Comparison of ENCODE assay signal across 8 mouse cellular contexts in genomic region chr2:84826488-84827282, GRCm38 (mm10). TPM values are rescaled to one million over a fixed set of nuclear protein-coding genes. Genes with fewer than 3 reads are reported as not detected.
DNase-seq lines count a peak whose midpoint lies in the region; ATAC-seq and TF ChIP-seq lines count a peak whose summit lies in the region.

Timm10 (plus strand) TSS chr2:84826997.

- no peak for TF ChIP-seq CTCF in CH12.LX (conservative IDR thresholded peaks at IDR 0.05 in 1 of 2, IDR thresholded peaks at IDR 0.05 in 1 of 2; ENCODE audit: low read depth in 2 of 2, low read length in 2 of 2)
- TF ChIP-seq CTCF in heart, postnatal 0 days (IDR thresholded peaks at IDR 0.05; ENCODE audit: low read depth), result no peak
- TF ChIP-seq CTCF in testis, adult 2 months (IDR thresholded peaks at IDR 0.05; ENCODE audit: control insufficient read depth, insufficient read depth, insufficient replicate concordance, low read depth, low read length), result no peak

- in situ Hi-C loops in CH12.LX (cut with MboI; ENCODE audit: low pct_ligation_motif_present, low pct_unique_long_range_greater_than_20kb, low sequenced_read_pairs), result loop anchor here (5.0 to 10.0 kb wide), 2 partner anchors 36 to 198 kb away; no protein-coding TSS in a partner anchor

- TF ChIP-seq POLR2A in CH12.LX (IDR thresholded peaks at IDR 0.05; ENCODE audit: low read depth, low read length), result peak; percentile 78
- peak; percentile 72; the same call in 1 of the 2 replicates for TF ChIP-seq POLR2A in testis, adult 2 months (IDR thresholded peaks at IDR 0.05; ENCODE audit: control insufficient read depth, low read depth, low read length)

- peak; percentile 95 for DNase-seq in CH12.LX (ENCODE audit: extremely low read depth)
- DNase-seq in c-Kit-positive CD71-positive TER-119-positive erythroid progenitor cells, embryonic 14.5 days (ENCODE audit: low spot score), result peak; percentile 90
- DNase-seq in heart, postnatal 0 days (ENCODE audit: low spot score), result peak; percentile 97
- DNase-seq in kidney, postnatal 4 days, result peak; percentile 82 to 91

- H3K9ac ChIP-seq in CH12.LX (ENCODE audit: insufficient read depth, low read depth), result peak within 1 kb of the TSS; percentile 76
- peak within 1 kb of the TSS; percentile 61 for H3K9ac ChIP-seq in forebrain, embryonic 12.5 days
- peak within 1 kb of the TSS; percentile 69 for H3K9ac ChIP-seq in heart, postnatal 0 days (replicated peaks; ENCODE audit: low read depth, low read length)
- H3K9ac ChIP-seq in liver, embryonic 16.5 days (ENCODE audit: low read depth, low read length), result peak within 1 kb of the TSS; percentile 79
- peak within 1 kb of the TSS; percentile 80 for H3K9ac ChIP-seq in neural tube, embryonic 13.5 days

- peaks cover 7 to 19% of the 10 kb centered on the region in 2 experiments for H3K4me1 ChIP-seq in CH12.LX (ENCODE audit: control insufficient read depth in 1 of 2, insufficient read depth in 2 of 2)
- peaks cover 16% of the 10 kb centered on the region for H3K4me1 ChIP-seq in forebrain, embryonic 12.5 days
- H3K4me1 ChIP-seq in heart, postnatal 0 days (ENCODE audit: control insufficient read depth, insufficient read depth), result peaks cover 11% of the 10 kb centered on the region
- peaks cover 18% of the 10 kb centered on the region for H3K4me1 ChIP-seq in liver, embryonic 16.5 days (ENCODE audit: control insufficient read depth, low read depth, low read length)
- H3K4me1 ChIP-seq in neural tube, embryonic 13.5 days (replicated peaks), result peaks cover 17% of the 10 kb centered on the region
- peaks cover 12% of the 10 kb centered on the region for H3K4me1 ChIP-seq in testis, adult 2 months (ENCODE audit: control insufficient read depth, insufficient read depth, low read length)

- no peak within 1 kb of the TSS for H3K27ac ChIP-seq in CH12.LX (ENCODE audit: insufficient read depth, low read depth)
- peak within 1 kb of the TSS; percentile 31; the same call in 1 of the 2 replicates for H3K27ac ChIP-seq in forebrain, embryonic 12.5 days
- peak within 1 kb of the TSS; percentile 87 for H3K27ac ChIP-seq in heart, postnatal 0 days (ENCODE audit: low read depth)
- H3K27ac ChIP-seq in liver, embryonic 16.5 days (ENCODE audit: low read length), result peak within 1 kb of the TSS; percentile 95
- H3K27ac ChIP-seq in neural tube, embryonic 13.5 days (replicated peaks), result peak within 1 kb of the TSS; percentile 57
- peak within 1 kb of the TSS; percentile 91 for H3K27ac ChIP-seq in testis, adult 2 months (ENCODE audit: control insufficient read depth, insufficient read depth, low read depth, low read length)

- peaks cover 16% of the 10 kb centered on the region for H3K79me2 ChIP-seq in CH12.LX (replicated peaks; ENCODE audit: control insufficient read depth, extremely low read depth, insufficient read depth, poor library complexity, severe bottlenecking)

- no peak for TF ChIP-seq EP300 in CH12.LX (IDR thresholded peaks at IDR 0.05; ENCODE audit: low read length)
- peak; percentile 74 for TF ChIP-seq EP300 in heart, postnatal 0 days (IDR thresholded peaks at IDR 0.05; ENCODE audit: low read depth)

- H3K4me3 ChIP-seq in CH12.LX (replicated peaks in 1 of 3; ENCODE audit: low read depth in 2 of 3, low read length in 2 of 3, poor library complexity in 1 of 3), result peak within 1 kb of the TSS; percentile 75 to 99 (median 98)
- peak within 1 kb of the TSS; percentile 86 for H3K4me3 ChIP-seq in forebrain, embryonic 12.5 days (replicated peaks)
- H3K4me3 ChIP-seq in heart, postnatal 0 days (ENCODE audit: low read depth, low read length), result peak within 1 kb of the TSS; percentile 68
- H3K4me3 ChIP-seq in liver, embryonic 16.5 days (ENCODE audit: low read depth, low read length), result peak within 1 kb of the TSS; percentile 74
- peak within 1 kb of the TSS; percentile 80 for H3K4me3 ChIP-seq in neural tube, embryonic 13.5 days
- peak within 1 kb of the TSS; percentile 100 for H3K4me3 ChIP-seq in testis, adult 2 months (ENCODE audit: control insufficient read depth, low read depth, low read length)

- peaks cover 8 to 25% of the 10 kb centered on the region in 2 experiments for H3K36me3 ChIP-seq in CH12.LX (replicated peaks in 1 of 2; ENCODE audit: control insufficient read depth in 1 of 2, insufficient read depth in 1 of 2, low read length in 1 of 2)
- H3K36me3 ChIP-seq in forebrain, embryonic 12.5 days (replicated peaks), result peaks cover 13% of the 10 kb centered on the region
- peaks cover 11% of the 10 kb centered on the region; the same call in 1 of the 2 replicates for H3K36me3 ChIP-seq in heart, postnatal 0 days (replicated peaks; ENCODE audit: control insufficient read depth, insufficient read depth, low read length)
- peaks cover 10% of the 10 kb centered on the region for H3K36me3 ChIP-seq in liver, embryonic 16.5 days (ENCODE audit: control insufficient read depth, insufficient read depth)
- H3K36me3 ChIP-seq in neural tube, embryonic 13.5 days, result peaks cover 11% of the 10 kb centered on the region
- no peaks in the 10 kb centered on the region for H3K36me3 ChIP-seq in testis, adult 2 months (ENCODE audit: control insufficient read depth, insufficient read depth, low read length)

- no peaks in the 10 kb centered on the region for H3K9me3 ChIP-seq in CH12.LX (replicated peaks; ENCODE audit: low read length)
- H3K9me3 ChIP-seq in forebrain, embryonic 12.5 days, result no peaks in the 10 kb centered on the region
- no peaks in the 10 kb centered on the region for H3K9me3 ChIP-seq in heart, postnatal 0 days (replicated peaks; ENCODE audit: control insufficient read depth, low read length)
- H3K9me3 ChIP-seq in liver, embryonic 16.5 days (replicated peaks; ENCODE audit: control insufficient read depth, low read length), result no peaks in the 10 kb centered on the region
- H3K9me3 ChIP-seq in neural tube, embryonic 13.5 days, result no peaks in the 10 kb centered on the region

- H3K4me2 ChIP-seq in CH12.LX (ENCODE audit: insufficient read depth, low read depth, poor library complexity, severe bottlenecking), result peak within 1 kb of the TSS; percentile 86
- peak within 1 kb of the TSS; percentile 98 for H3K4me2 ChIP-seq in forebrain, embryonic 12.5 days
- H3K4me2 ChIP-seq in heart, postnatal 0 days (ENCODE audit: low read depth, low read length), result peak within 1 kb of the TSS; percentile 92
- peak within 1 kb of the TSS; percentile 99 for H3K4me2 ChIP-seq in liver, embryonic 16.5 days (ENCODE audit: low read depth, low read length)
- H3K4me2 ChIP-seq in neural tube, embryonic 13.5 days, result peak within 1 kb of the TSS; percentile 99

- ATAC-seq in forebrain, embryonic 12.5 days (ENCODE audit: low FRiP score), result peak; percentile 94
- ATAC-seq in heart, postnatal 0 days (ENCODE audit: insufficient read depth, low read depth), result peak; percentile 79
- peak; percentile 79 for ATAC-seq in liver, embryonic 16.5 days (ENCODE audit: low read depth)
- peak; percentile 94 for ATAC-seq in neural tube, embryonic 13.5 days (ENCODE audit: low read depth)

- no peak for TF ChIP-seq RAD21 in CH12.LX (IDR thresholded peaks at IDR 0.05; ENCODE audit: low read depth, low read length)

- WGBS in forebrain, embryonic 12.5 days, result under 1% methylated on average over 34 of the region's 34 CpGs
- WGBS in heart, postnatal 0 days, result under 1% methylated on average over 34 of the region's 34 CpGs
- under 1% methylated on average over 34 of the region's 34 CpGs for WGBS in liver, embryonic 16.5 days (ENCODE audit: insufficient replicate concordance)
- WGBS in neural tube, embryonic 13.5 days, result under 1% methylated on average over 34 of the region's 34 CpGs

- dilution Hi-C loops in CH12.LX (cut with MboI; ENCODE audit: extremely low pct_ligation_motif_present, extremely low pct_unique_long_range_greater_than_20kb, low sequenced_read_pairs), result no loop called here

- peaks cover 29% of the 10 kb centered on the region for H3K27me3 ChIP-seq in CH12.LX (replicated peaks)
- 0 out of 2 replicates have a peak, but pooled peaks cover 3% of the 10 kb centered on the region for H3K27me3 ChIP-seq in forebrain, embryonic 12.5 days
- H3K27me3 ChIP-seq in heart, postnatal 0 days (ENCODE audit: control insufficient read depth, insufficient read depth, low read length), result no peaks in the 10 kb centered on the region
- peaks cover 21% of the 10 kb centered on the region for H3K27me3 ChIP-seq in liver, embryonic 16.5 days (ENCODE audit: control insufficient read depth, insufficient read depth, low read depth, low read length)
- H3K27me3 ChIP-seq in neural tube, embryonic 13.5 days, result peaks cover 4% of the 10 kb centered on the region; the same call in 1 of the 2 replicates
- H3K27me3 ChIP-seq in testis, adult 2 months (ENCODE audit: control insufficient read depth, insufficient read depth, low read length), result no peaks in the 10 kb centered on the region

TF ChIP-seq in CH12.LX, 34 proteins besides CTCF, POLR2A, EP300 and RAD21 (continues in another document):
- TF ChIP-seq KAT2A (IDR thresholded peaks at IDR 0.05; ENCODE audit: insufficient replicate concordance, low read length) (peak; percentile 93), NRF1 (IDR thresholded peaks at IDR 0.05; ENCODE audit: low read depth, low read length) (peak; percentile 44; the same call in 1 of the 2 replicates), MAZ (IDR thresholded peaks at IDR 0.05; ENCODE audit: low read depth, low read length) (no peak), ELF1 (IDR thresholded peaks at IDR 0.05; ENCODE audit: low read depth, low read length) (peak; percentile 95), PAX5 (IDR thresholded peaks at IDR 0.05; ENCODE audit: low read length) (no peak), TCF12 (IDR thresholded peaks at IDR 0.05; ENCODE audit: low read depth, low read length) (peak; percentile 69), NELFE (IDR thresholded peaks at IDR 0.05; ENCODE audit: low read depth, low read length) (peak; percentile 75; the same call in 1 of the 2 replicates), BHLHE40 (IDR thresholded peaks at IDR 0.05; ENCODE audit: low read depth, low read length) (peak; percentile 73), MXI1 (IDR thresholded peaks at IDR 0.05; ENCODE audit: low read depth, low read length) (peak; percentile 100), USF1 (IDR thresholded peaks at IDR 0.05; ENCODE audit: low read depth, low read length) (peak; percentile 54), IRF4 (IDR thresholded peaks at IDR 0.05; ENCODE audit: low read depth, low read length) (peak; percentile 70), JUN (IDR thresholded peaks at IDR 0.05; ENCODE audit: insufficient read depth, low read depth, low read length) (no peak)

RNA-seq across cellular contexts. Expression of gene Timm10, which starts in this region (rescaled TPM):
- 81.2 and 99.6 TPM in 2 replicates for total RNA-seq in CH12.LX (2012; rRNA removed)
- 107 and 115 TPM in 2 replicates for total RNA-seq in CH12.LX (2014; rRNA removed)
- 77.7 and 86.0 TPM in 2 replicates for polyA plus RNA-seq in CH12.LX (2012; ENCODE audit: insufficient read length, low read depth)
- polyA plus RNA-seq in forebrain, embryonic 12.5 days (2016; fragmentation: Nextera tagmentation; extraction: Ambion mirVana), result 36.7 and 42.3 TPM in 2 replicates
- total RNA-seq in heart, postnatal 0 days (2014; rRNA removed; ENCODE audit: low replicate concordance), result 117 and 140 TPM in 2 replicates
- 129 and 133 TPM in 2 replicates for polyA plus RNA-seq in heart, postnatal 0 days (2015; fragmentation: Nextera tagmentation; extraction: Ambion mirVana)
- 27.3 and 29.8 TPM in 2 replicates for polyA plus RNA-seq in liver, embryonic 16.5 days (2015; fragmentation: Nextera tagmentation; extraction: Ambion mirVana)
- 52.9 and 56.0 TPM in 2 replicates for polyA plus RNA-seq in neural tube, embryonic 13.5 days (2015; fragmentation: Nextera tagmentation; extraction: Ambion mirVana)
- 23.3 and 28.5 TPM in 2 replicates for polyA plus RNA-seq in testis, adult 2 months (2012; rRNA removed)
